Mouse (Mus musculus): ENCODE data around the gene Pdss1. TPM values are rescaled to one million over a fixed set of nuclear protein-coding genes. Genes with fewer than 3 reads are reported as not detected.
A peak's percentile ranks its signal among the peaks of the same experiment; 100 is the strongest.

Gene Pdss1
- polyA plus RNA-seq, 1 experiment from 2014 or later = 19.1 TPM

DNA sequence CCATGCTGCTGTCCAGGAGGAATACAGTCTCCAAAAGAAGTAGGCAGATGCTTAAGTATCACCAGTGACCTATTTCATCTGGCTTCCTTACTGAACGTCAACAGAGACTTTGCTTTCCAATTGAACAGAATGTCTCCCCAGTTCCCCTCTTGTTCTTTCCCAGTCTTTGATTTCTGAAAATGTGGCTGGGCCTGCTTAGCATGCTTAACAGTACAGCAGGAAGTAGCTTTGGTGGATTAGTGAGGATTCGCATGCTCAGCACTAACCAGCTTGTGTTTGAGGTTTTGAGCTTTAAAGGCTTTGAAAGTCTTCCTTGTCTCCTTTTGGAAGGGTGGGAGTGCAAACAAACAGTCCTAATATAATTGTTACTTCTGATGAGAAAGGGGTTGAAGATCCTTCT lies 32.9 kb downstream of the Pdss1 start:
- 62% methylated on average over 2 of the region's 2 CpGs for WGBS

DNA sequence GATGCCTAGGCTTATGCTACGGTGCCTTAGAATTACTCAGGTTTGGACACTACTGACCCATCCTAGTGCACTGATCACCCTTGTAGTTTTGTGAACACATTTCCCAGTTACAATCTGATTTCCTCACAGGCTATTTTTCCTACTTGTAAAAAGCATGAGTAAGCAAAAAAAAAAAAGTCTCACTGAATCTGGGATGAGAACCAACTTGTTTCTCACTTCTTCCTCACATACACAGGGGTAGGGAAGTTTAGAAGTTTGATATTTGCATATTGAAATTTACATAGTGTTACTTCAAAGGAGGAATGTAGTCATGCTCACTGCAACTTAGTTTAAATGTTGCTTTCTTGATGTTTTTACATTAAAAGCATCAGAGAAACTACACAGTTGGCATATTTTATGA lies 38.2 kb downstream of the Pdss1 start:
- 86% methylated on average over 1 of the region's 1 CpGs for WGBS
- H3K4me1 ChIP-seq (ENCODE audit: control insufficient read depth, insufficient read depth, low read length) = no peaks in the 10 kb centered on the region
- no peak overlapping the region for H3K4me2 ChIP-seq (ENCODE audit: low read depth, low read length)
- H3K9ac ChIP-seq (ENCODE audit: low read depth, low read length) = no peak overlapping the region
- no peak overlapping the region for H3K4me3 ChIP-seq (ENCODE audit: low read depth, low read length)
- H3K27ac ChIP-seq (replicated peaks; ENCODE audit: low read depth, low read length) = no peak overlapping the region
- peaks cover 24% of the 10 kb centered on the region for H3K36me3 ChIP-seq (ENCODE audit: control insufficient read depth, insufficient read depth, low read length)
- DNase-seq (ENCODE audit: low spot score) (no peak), ATAC-seq (ENCODE audit: low read depth) (no peak)
- no peaks in the 10 kb centered on the region for H3K27me3 ChIP-seq (replicated peaks; ENCODE audit: control insufficient read depth, insufficient read depth, low read length)
- no peaks in the 10 kb centered on the region for H3K9me3 ChIP-seq (ENCODE audit: control insufficient read depth, low read length)

More for the DNA sequence above, 32.9 kb downstream of the Pdss1 start:
- Histone ChIP-seq H3K4me2 (ENCODE audit: low read depth, low read length) (no peak overlapping the region), H3K36me3 (ENCODE audit: control insufficient read depth, insufficient read depth, low read length) (peaks cover 13% of the 10 kb centered on the region; the same call in 1 of the 2 replicates), H3K4me3 (ENCODE audit: low read depth, low read length) (no peak overlapping the region), H3K27ac (replicated peaks; ENCODE audit: low read depth, low read length) (no peak overlapping the region; the same call in 1 of the 2 replicates), H3K9me3 (ENCODE audit: control insufficient read depth, low read length) (no peaks in the 10 kb centered on the region), H3K4me1 (ENCODE audit: control insufficient read depth, insufficient read depth, low read length) (no peaks in the 10 kb centered on the region), H3K27me3 (replicated peaks; ENCODE audit: control insufficient read depth, insufficient read depth, low read length) (no peaks in the 10 kb centered on the region), H3K9ac (ENCODE audit: low read depth, low read length) (no peak overlapping the region)
- no peak for ATAC-seq (ENCODE audit: low read depth)
- peak; percentile 20 for DNase-seq (ENCODE audit: low spot score)

DNA sequence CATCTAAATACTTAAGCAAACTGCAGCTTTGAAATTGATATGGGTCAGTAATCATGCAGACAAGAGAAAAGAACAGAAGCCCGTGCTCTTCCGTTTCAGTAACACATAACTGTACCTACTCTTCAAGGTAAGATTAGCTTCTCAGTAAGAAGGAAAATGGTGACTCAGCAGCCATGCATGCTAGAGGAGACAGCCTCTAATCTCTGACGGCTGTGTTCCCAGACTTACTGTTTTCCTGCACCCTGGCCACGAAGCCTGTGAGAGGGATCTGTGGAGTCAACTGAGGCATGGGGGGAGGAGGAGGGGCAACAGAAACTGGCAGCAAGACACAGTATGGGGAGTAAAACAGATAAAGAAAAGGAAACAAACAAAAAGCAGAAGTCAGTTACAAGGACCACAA lies 54.6 kb downstream of the Pdss1 start:
- ATAC-seq (ENCODE audit: low read depth) = no peak
- H3K9ac ChIP-seq (ENCODE audit: low read depth, low read length) = no peak overlapping the region

DNA sequence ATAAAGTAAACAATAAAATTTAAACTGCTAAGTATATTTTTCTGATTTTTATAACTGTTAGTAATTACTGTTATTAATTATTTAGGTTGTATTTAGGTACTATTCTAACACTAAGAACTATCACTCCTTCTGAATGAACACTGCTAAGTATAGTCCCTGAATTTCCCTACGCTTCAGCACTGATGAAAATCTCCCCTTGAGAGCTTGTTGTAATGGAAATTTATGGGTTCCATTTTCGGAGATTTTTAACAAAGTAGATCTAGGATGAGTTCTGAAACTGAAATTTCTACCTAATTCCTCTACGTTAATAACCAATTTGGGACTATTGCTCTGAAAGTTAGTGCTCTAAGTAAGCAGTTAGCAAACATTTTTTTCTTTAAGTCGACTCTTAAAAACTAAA lies 59.0 kb downstream of the Pdss1 start:
- ATAC-seq (ENCODE audit: low read depth) (no peak), DNase-seq (ENCODE audit: low spot score) (no peak)
- WGBS = 90% methylated on average over 4 of the region's 4 CpGs
- no peaks in the 10 kb centered on the region for H3K9me3 ChIP-seq (ENCODE audit: control insufficient read depth, low read length)
- H3K27me3 ChIP-seq (replicated peaks; ENCODE audit: control insufficient read depth, insufficient read depth, low read length) = no peaks in the 10 kb centered on the region
- no peaks in the 10 kb centered on the region for H3K4me1 ChIP-seq (ENCODE audit: control insufficient read depth, insufficient read depth, low read length)
- no peak overlapping the region for H3K4me2 ChIP-seq (ENCODE audit: low read depth, low read length)
- no peak overlapping the region for H3K27ac ChIP-seq (replicated peaks; ENCODE audit: low read depth, low read length)
- H3K36me3 ChIP-seq (ENCODE audit: control insufficient read depth, insufficient read depth, low read length) = 0 out of 2 replicates have a peak, but pooled peaks cover 13% of the 10 kb centered on the region
- H3K9ac ChIP-seq (ENCODE audit: low read depth, low read length) = no peak overlapping the region
- no peak overlapping the region for H3K4me3 ChIP-seq (ENCODE audit: low read depth, low read length)

More for the DNA sequence above, 54.6 kb downstream of the Pdss1 start:
- Histone ChIP-seq H3K27me3 (replicated peaks; ENCODE audit: control insufficient read depth, insufficient read depth, low read length) (no peaks in the 10 kb centered on the region), H3K9me3 (ENCODE audit: control insufficient read depth, low read length) (no peaks in the 10 kb centered on the region), H3K4me1 (ENCODE audit: control insufficient read depth, insufficient read depth, low read length) (no peaks in the 10 kb centered on the region), H3K36me3 (ENCODE audit: control insufficient read depth, insufficient read depth, low read length) (peaks cover 15% of the 10 kb centered on the region), H3K4me3 (ENCODE audit: low read depth, low read length) (no peak overlapping the region), H3K27ac (replicated peaks; ENCODE audit: low read depth, low read length) (no peak overlapping the region), H3K4me2 (ENCODE audit: low read depth, low read length) (no peak overlapping the region)
- peak; percentile 1 for DNase-seq (ENCODE audit: low spot score)
- WGBS = 45% methylated on average over 4 of the region's 4 CpGs

- H3K4me1 ChIP-seq (ENCODE audit: control insufficient read depth, insufficient read depth, low read length) = no peaks in the 10 kb centered on the region
- H3K9ac ChIP-seq (ENCODE audit: low read depth, low read length) = no peak overlapping the region
- 91% methylated on average over 5 of the region's 5 CpGs for WGBS
- H3K4me3 ChIP-seq (ENCODE audit: low read depth, low read length) = no peak overlapping the region
- H3K36me3 ChIP-seq (ENCODE audit: control insufficient read depth, insufficient read depth, low read length) = 0 out of 2 replicates have a peak, but pooled peaks cover 19% of the 10 kb centered on the region
- H3K27me3 ChIP-seq (replicated peaks; ENCODE audit: control insufficient read depth, insufficient read depth, low read length) = no peaks in the 10 kb centered on the region
- no peaks in the 10 kb centered on the region for H3K9me3 ChIP-seq (ENCODE audit: control insufficient read depth, low read length)
- no peak overlapping the region for H3K4me2 ChIP-seq (ENCODE audit: low read depth, low read length)
- ATAC-seq (ENCODE audit: low read depth) (no peak), DNase-seq (ENCODE audit: low spot score) (no peak)
- no peak overlapping the region for H3K27ac ChIP-seq (replicated peaks; ENCODE audit: low read depth, low read length)
These were observed 60.6 kb downstream of the Pdss1 start for GRCm38 (mm10) chr2:22955914-22956313.

DNA sequence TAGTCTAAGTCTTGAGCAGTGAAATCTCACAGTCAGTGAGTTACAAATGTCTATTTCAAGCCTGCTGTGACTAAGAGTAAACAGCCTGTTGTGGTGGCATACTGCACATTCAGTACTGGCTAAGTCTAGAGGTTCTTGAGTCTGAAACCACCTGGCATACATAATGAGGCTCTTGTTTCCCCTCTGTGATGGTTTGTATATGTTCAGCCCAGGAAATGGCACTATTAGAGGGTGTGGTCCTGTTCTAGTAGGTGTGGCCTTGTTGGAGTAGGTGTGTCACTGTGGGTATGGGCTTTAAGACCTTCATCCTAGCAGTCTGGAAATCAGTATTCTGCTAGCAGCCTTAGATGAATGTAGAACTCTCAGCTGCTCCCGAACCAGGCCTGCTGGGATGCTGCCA lies 62.1 kb downstream of the Pdss1 start:
- DNase-seq (ENCODE audit: low spot score) = no peak
- Histone ChIP-seq H3K27me3 (replicated peaks; ENCODE audit: control insufficient read depth, insufficient read depth, low read length) (no peaks in the 10 kb centered on the region), H3K4me2 (ENCODE audit: low read depth, low read length) (no peak overlapping the region), H3K9me3 (ENCODE audit: control insufficient read depth, low read length) (no peaks in the 10 kb centered on the region), H3K4me3 (ENCODE audit: low read depth, low read length) (no peak overlapping the region), H3K36me3 (ENCODE audit: control insufficient read depth, insufficient read depth, low read length) (0 out of 2 replicates have a peak, but pooled peaks cover 20% of the 10 kb centered on the region), H3K27ac (replicated peaks; ENCODE audit: low read depth, low read length) (no peak overlapping the region), H3K4me1 (ENCODE audit: control insufficient read depth, insufficient read depth, low read length) (no peaks in the 10 kb centered on the region), H3K9ac (ENCODE audit: low read depth, low read length) (no peak overlapping the region)
- ATAC-seq (ENCODE audit: low read depth) = no peak
- WGBS = 92% methylated on average over 1 of the region's 1 CpGs

GRCm38 (mm10) chr2:22961681-22962080 lies 66.4 kb downstream of the Pdss1 start:
- no peak for DNase-seq (ENCODE audit: low spot score)
- Histone ChIP-seq H3K4me2 (ENCODE audit: low read depth, low read length) (no peak overlapping the region), H3K4me1 (ENCODE audit: control insufficient read depth, insufficient read depth, low read length) (no peaks in the 10 kb centered on the region), H3K36me3 (ENCODE audit: control insufficient read depth, insufficient read depth, low read length) (0 out of 2 replicates have a peak, but pooled peaks cover 20% of the 10 kb centered on the region), H3K27me3 (replicated peaks; ENCODE audit: control insufficient read depth, insufficient read depth, low read length) (no peaks in the 10 kb centered on the region), H3K4me3 (ENCODE audit: low read depth, low read length) (no peak overlapping the region), H3K27ac (replicated peaks; ENCODE audit: low read depth, low read length) (no peak overlapping the region), H3K9ac (ENCODE audit: low read depth, low read length) (no peak overlapping the region), H3K9me3 (ENCODE audit: control insufficient read depth, low read length) (no peaks in the 10 kb centered on the region)
- 98% methylated on average over 2 of the region's 2 CpGs for WGBS
- no peak for ATAC-seq (ENCODE audit: low read depth)

- Histone ChIP-seq H3K4me1 (ENCODE audit: control insufficient read depth, insufficient read depth, low read length) (no peaks in the 10 kb centered on the region), H3K36me3 (ENCODE audit: control insufficient read depth, insufficient read depth, low read length) (0 out of 2 replicates have a peak, but pooled peaks cover 15% of the 10 kb centered on the region), H3K9me3 (ENCODE audit: control insufficient read depth, low read length) (no peaks in the 10 kb centered on the region), H3K27ac (replicated peaks; ENCODE audit: low read depth, low read length) (no peak overlapping the region), H3K4me2 (ENCODE audit: low read depth, low read length) (no peak overlapping the region), H3K9ac (ENCODE audit: low read depth, low read length) (no peak overlapping the region), H3K27me3 (replicated peaks; ENCODE audit: control insufficient read depth, insufficient read depth, low read length) (no peaks in the 10 kb centered on the region), H3K4me3 (ENCODE audit: low read depth, low read length) (no peak overlapping the region)
- ATAC-seq (ENCODE audit: low read depth) (no peak), DNase-seq (ENCODE audit: low spot score) (no peak)
- whole genome bisulfite sequencing = 92% methylated on average over 8 of the region's 8 CpGs
These were observed 66.9 kb downstream of the Pdss1 start for GRCm38 (mm10) chr2:22962242-22962641.

GRCm38 (mm10) chr2:22962970-22963369 lies 67.6 kb downstream of the Pdss1 start:
- no peak overlapping the region for H3K9ac ChIP-seq (ENCODE audit: low read depth, low read length)
- H3K36me3 ChIP-seq (ENCODE audit: control insufficient read depth, insufficient read depth, low read length) = 0 out of 2 replicates have a peak, but pooled peaks cover 11% of the 10 kb centered on the region
- H3K4me1 ChIP-seq (ENCODE audit: control insufficient read depth, insufficient read depth, low read length) = no peaks in the 10 kb centered on the region
- H3K9me3 ChIP-seq (ENCODE audit: control insufficient read depth, low read length) = no peaks in the 10 kb centered on the region
- DNase-seq (ENCODE audit: low spot score) (no peak), ATAC-seq (ENCODE audit: low read depth) (no peak)
- H3K27me3 ChIP-seq (replicated peaks; ENCODE audit: control insufficient read depth, insufficient read depth, low read length) = no peaks in the 10 kb centered on the region
- no peak overlapping the region for H3K4me2 ChIP-seq (ENCODE audit: low read depth, low read length)
- H3K4me3 ChIP-seq (ENCODE audit: low read depth, low read length) = no peak overlapping the region
- 89% methylated on average over 3 of the region's 3 CpGs for WGBS
- H3K27ac ChIP-seq (replicated peaks; ENCODE audit: low read depth, low read length) = no peak overlapping the region

All from embryonic facial prominence, embryonic 14.5 days (tissue).